Mouse (Mus musculus): ENCODE results near the gene Arhgap9. TPM values are rescaled to one million over a fixed set of nuclear protein-coding genes. Genes with fewer than 3 reads are reported as not detected.

The Arhgap9 gene
- total and polyA plus RNA-seq, 2 experiments from 2014 or later, result 0.52 to 0.81 TPM

DNA sequence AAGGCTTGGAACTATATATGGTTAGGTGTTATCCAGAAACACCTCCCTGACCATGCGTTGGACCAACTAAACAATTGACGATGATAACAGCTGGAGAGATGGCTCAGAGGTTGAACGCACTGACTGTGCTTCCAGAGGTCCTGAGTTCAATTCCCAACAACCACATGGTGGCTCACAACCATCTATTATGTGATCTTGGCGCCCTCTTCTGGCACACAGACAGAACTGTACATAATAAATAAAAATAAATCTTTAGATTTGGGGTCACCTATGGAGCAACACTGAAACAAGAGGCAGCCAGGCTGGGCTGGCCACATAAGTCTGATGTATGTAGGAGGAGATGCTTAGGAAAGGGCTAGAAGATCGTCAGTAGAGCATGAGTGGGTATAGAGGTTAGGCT is 11.4 kb downstream of the Arhgap9 start:
- WGBS, result 69% methylated on average over 5 of the region's 5 CpGs

DNA sequence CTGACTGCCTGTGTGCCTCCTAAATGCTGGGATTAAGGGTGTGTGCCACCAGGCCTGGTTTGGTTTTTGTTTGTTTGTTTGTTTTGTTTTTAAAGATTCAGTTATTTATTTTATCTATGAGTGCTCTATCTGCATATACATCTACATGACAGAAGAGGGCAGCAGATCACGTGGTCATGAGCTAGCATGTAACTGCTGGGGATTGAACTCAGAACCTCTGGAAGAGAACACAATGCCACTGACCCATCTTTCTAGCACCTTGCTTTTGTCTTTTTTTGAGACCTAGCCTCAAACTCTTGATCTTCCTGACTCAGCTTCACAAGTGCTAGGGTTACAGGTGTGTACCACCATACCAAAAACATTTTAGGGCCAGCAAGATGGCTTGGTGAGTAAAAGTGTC is 13.5 kb downstream of the Arhgap9 start:
- H3K27me3 ChIP-seq (ENCODE audit: insufficient read depth, low read length), result peaks cover 11% of the 10 kb centered on the region; the same call in 1 of the 2 replicates
- H3K4me1 ChIP-seq (ENCODE audit: insufficient read depth), result 0 out of 2 replicates have a peak, but pooled peaks cover 5% of the 10 kb centered on the region
- H3K4me2 ChIP-seq (ENCODE audit: low read depth), result no peak overlapping the region
- DNase-seq, result no peak
- H3K36me3 ChIP-seq (ENCODE audit: insufficient read depth), result no peaks in the 10 kb centered on the region
- peak; percentile 16; the same call in 1 of the 2 replicates for TF ChIP-seq CTCF (IDR thresholded peaks at IDR 0.05; ENCODE audit: low read depth)
- H3K27ac ChIP-seq (ENCODE audit: low read depth, low read length), result no peak overlapping the region
- ATAC-seq, result no peak
- no peak overlapping the region for H3K9ac ChIP-seq
- WGBS, result 65% methylated on average over 1 of the region's 1 CpGs
- H3K4me3 ChIP-seq (ENCODE audit: low read depth, low read length), result no peak overlapping the region
- H3K9me3 ChIP-seq (ENCODE audit: low read length), result no peaks in the 10 kb centered on the region

More for the DNA sequence above, 11.4 kb downstream of the Arhgap9 start:
- H3K9ac ChIP-seq, result no peak overlapping the region
- no peaks in the 10 kb centered on the region for H3K36me3 ChIP-seq (ENCODE audit: insufficient read depth)
- H3K4me3 ChIP-seq (ENCODE audit: low read depth, low read length), result no peak overlapping the region
- H3K27ac ChIP-seq (ENCODE audit: low read depth, low read length), result no peak overlapping the region
- no peak overlapping the region for H3K4me2 ChIP-seq (ENCODE audit: low read depth)
- ATAC-seq, result no peak
- no peaks in the 10 kb centered on the region for H3K9me3 ChIP-seq (ENCODE audit: low read length)
- DNase-seq, result no peak
- H3K27me3 ChIP-seq (ENCODE audit: insufficient read depth, low read length), result peaks cover 5% of the 10 kb centered on the region; the same call in 1 of the 2 replicates
- TF ChIP-seq CTCF (IDR thresholded peaks at IDR 0.05; ENCODE audit: low read depth), result peak; percentile 35
- H3K4me1 ChIP-seq (ENCODE audit: insufficient read depth), result no peaks in the 10 kb centered on the region

DNA sequence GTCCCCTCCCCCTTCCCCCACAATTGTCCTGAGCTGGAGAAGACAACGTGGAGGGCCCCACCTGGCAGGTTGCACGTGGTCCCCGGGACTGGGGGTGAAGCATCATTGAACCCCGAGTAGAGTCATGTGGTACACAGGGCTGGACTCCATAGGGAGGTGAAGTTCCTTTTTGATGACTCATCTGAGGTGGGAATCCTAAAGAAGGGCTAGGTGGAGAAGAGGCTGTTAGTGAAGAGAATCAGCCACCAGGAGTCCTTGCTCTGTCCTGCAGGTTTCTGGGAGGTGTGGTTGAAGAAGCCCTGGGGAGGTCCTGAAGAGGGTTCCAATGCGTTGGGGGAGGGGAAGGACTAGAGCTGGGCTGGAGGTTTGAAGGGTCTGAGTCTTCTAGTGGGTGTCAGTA is 15.2 kb downstream of the Arhgap9 start:
- Histone ChIP-seq H3K4me1 (ENCODE audit: insufficient read depth) (peaks cover 9% of the 10 kb centered on the region), H3K9me3 (ENCODE audit: low read length) (no peaks in the 10 kb centered on the region), H3K9ac (no peak overlapping the region), H3K36me3 (ENCODE audit: insufficient read depth) (no peaks in the 10 kb centered on the region), H3K4me2 (ENCODE audit: low read depth) (no peak overlapping the region), H3K27me3 (ENCODE audit: insufficient read depth, low read length) (peaks cover 27% of the 10 kb centered on the region), H3K4me3 (ENCODE audit: low read depth, low read length) (no peak overlapping the region), H3K27ac (ENCODE audit: low read depth, low read length) (no peak overlapping the region)
- 78% methylated on average over 5 of the region's 5 CpGs for WGBS
- DNase-seq (no peak), ATAC-seq (no peak)
- TF ChIP-seq CTCF (IDR thresholded peaks at IDR 0.05; ENCODE audit: low read depth), result no peak

DNA sequence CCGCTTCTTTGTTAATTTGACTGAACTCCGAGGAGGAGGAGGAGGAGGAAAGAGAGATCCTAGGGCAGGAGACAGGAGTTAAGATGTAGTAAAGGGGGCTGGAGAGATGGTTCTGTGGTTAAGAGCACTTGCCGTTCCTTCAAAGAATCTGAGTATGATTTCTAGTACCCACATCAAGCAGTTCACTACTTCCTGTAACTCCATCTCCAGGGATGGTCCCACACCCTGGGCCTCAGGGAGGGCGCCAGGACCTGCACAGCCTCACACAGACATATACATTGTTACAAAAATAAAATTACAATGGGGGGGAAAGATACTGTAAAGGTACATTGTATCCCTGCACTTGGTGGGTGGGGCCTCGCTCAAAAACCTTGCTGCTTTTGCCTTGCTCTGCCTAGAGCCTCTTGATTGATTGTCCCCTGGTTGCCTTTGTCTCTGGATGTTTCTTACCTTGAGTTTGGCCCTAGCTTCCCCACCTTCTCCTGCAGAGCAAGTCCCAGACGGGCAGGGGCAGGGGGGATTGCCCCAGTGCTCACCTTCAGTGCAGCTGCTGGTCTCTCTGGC is 15.9 kb downstream of the Arhgap9 start:
- peaks cover 30% of the 10 kb centered on the region for H3K27me3 ChIP-seq (ENCODE audit: insufficient read depth, low read length)
- no peaks in the 10 kb centered on the region for H3K36me3 ChIP-seq (ENCODE audit: insufficient read depth)
- no peak overlapping the region for H3K4me3 ChIP-seq (ENCODE audit: low read depth, low read length)
- no peaks in the 10 kb centered on the region for H3K9me3 ChIP-seq (ENCODE audit: low read length)
- H3K4me1 ChIP-seq (ENCODE audit: insufficient read depth), result peaks cover 13% of the 10 kb centered on the region
- TF ChIP-seq CTCF (IDR thresholded peaks at IDR 0.05; ENCODE audit: low read depth), result no peak
- no peak overlapping the region for H3K4me2 ChIP-seq (ENCODE audit: low read depth)
- H3K27ac ChIP-seq (ENCODE audit: low read depth, low read length), result no peak overlapping the region
- no peak for ATAC-seq
- DNase-seq, result no peak
- 78% methylated on average over 6 of the region's 6 CpGs for WGBS
- H3K9ac ChIP-seq, result no peak overlapping the region

DNA sequence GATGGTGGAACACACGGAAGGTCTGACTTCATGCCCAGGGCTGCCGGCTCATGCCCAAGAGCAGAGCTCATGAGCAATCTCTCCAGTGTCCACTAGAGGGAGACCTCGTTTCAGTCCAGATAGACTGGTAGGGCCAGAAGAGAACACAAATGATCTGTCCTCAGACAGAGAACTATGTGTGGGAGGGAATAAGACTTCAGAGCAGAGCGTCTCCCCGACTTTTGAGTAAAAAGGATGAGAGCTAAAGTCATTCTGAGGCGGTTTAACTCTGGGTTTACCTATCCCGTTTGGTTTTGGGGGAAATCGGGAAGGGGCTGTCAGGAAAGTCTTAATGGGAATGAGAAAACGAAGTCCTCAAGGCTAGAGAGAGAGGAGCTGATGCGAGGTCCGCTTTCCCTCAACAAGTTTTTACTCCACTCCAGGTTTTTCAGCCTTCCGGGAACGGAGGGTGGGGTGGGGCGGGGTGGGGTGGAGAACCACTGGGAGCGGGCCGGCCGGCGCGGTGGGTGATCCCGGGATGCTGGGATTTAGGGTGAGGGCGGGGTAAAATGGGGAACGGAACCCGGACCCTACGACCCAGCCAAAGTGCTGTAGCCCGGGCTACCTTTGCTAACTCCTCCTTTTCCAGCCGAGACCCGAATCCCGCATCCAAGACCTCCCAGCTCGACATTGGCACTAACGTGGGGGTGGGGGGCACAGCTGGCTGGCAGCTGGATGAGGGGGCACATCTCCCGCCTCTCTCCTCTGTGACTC is 17.3 kb downstream of the Arhgap9 start:
- Histone ChIP-seq H3K9ac (no peak overlapping the region; the same call in 1 of the 2 replicates), H3K27ac (ENCODE audit: low read depth, low read length) (0 out of 2 replicates have a peak overlapping the region, but pooled peaks have one; percentile 21), H3K4me1 (ENCODE audit: insufficient read depth) (peaks cover 13% of the 10 kb centered on the region), H3K27me3 (ENCODE audit: insufficient read depth, low read length) (peaks cover 30% of the 10 kb centered on the region), H3K36me3 (ENCODE audit: insufficient read depth) (no peaks in the 10 kb centered on the region), H3K4me2 (ENCODE audit: low read depth) (peak overlapping the region; percentile 53), H3K4me3 (ENCODE audit: low read depth, low read length) (peak overlapping the region; percentile 28), H3K9me3 (ENCODE audit: low read length) (no peaks in the 10 kb centered on the region)
- TF ChIP-seq CTCF (IDR thresholded peaks at IDR 0.05; ENCODE audit: low read depth), result peak; percentile 95
- WGBS, result under 1% methylated on average over 31 of the region's 31 CpGs
- ATAC-seq, result peak; percentile 87
- peak; percentile 92 for DNase-seq

DNA sequence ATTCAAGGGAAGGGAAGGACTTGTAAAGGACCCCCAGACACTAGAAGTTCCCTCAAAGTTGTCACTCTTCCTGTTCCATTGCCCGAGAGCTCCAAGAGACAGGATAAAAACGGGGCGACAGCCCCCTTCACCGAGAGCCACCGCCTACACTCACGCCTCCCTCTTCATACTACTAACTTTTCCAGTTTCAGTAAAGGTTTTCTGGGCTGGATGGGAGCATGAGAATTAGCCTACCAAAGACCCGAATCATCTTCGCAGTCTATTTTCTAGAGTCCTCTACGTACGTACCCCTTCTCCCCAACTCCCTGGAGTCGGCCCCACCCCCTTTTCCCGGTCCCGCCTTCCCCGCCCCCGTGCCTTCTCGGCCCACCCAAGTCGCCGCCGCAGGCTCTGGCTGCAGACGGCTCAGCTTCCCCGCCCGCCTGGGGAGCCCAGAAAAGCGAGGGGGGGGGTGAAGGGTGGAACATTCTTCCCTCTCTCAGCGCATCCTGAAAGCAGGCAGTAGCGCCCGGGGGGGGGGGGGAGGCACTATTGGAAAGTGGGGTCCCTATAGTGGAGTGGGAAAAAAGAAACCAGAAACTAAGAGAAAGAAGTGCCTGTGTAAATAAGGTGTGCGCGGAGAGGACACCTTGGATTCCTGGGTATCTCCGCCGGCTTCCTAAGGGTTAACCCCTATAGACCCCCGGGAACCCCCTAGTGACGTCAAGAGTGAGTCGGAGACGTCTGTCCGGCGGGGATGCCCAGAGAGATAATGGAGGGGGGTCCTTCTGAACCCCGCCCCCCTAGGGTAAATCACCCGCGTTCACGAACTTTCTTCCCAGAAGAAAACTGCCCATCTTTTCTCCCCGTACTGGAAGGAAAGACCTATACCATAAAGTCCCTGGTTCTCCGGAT is 18.2 kb downstream of the Arhgap9 start:
- no peaks in the 10 kb centered on the region for H3K36me3 ChIP-seq (ENCODE audit: insufficient read depth)
- DNase-seq (peak; percentile 39), ATAC-seq (peak; percentile 44)
- peak overlapping the region; percentile 28 for H3K4me3 ChIP-seq (ENCODE audit: low read depth, low read length)
- H3K27me3 ChIP-seq (ENCODE audit: insufficient read depth, low read length), result peaks cover 30% of the 10 kb centered on the region
- no peak for TF ChIP-seq CTCF (IDR thresholded peaks at IDR 0.05; ENCODE audit: low read depth)
- no peak overlapping the region; the same call in 1 of the 2 replicates for H3K9ac ChIP-seq
- under 1% methylated on average over 41 of the region's 42 CpGs for WGBS
- no peaks in the 10 kb centered on the region for H3K9me3 ChIP-seq (ENCODE audit: low read length)
- H3K4me1 ChIP-seq (ENCODE audit: insufficient read depth), result peaks cover 13% of the 10 kb centered on the region
- H3K4me2 ChIP-seq (ENCODE audit: low read depth), result peak overlapping the region; percentile 53
- 0 out of 2 replicates have a peak overlapping the region, but pooled peaks have one; percentile 21 for H3K27ac ChIP-seq (ENCODE audit: low read depth, low read length)

Measured in forebrain, postnatal 0 days (tissue).